Mouse (Mus musculus) hindbrain, embryonic 15.5 days (tissue): ENCODE measurements around the gene Arl15. TPM values are rescaled to one million over a fixed set of nuclear protein-coding genes. Genes with fewer than 3 reads are reported as not detected.

Source experiments
- ATAC-seq: fragments of 200-750 bp; cut with Nextera tagmentation; 2 replicates; pipeline ENCODE4 v1.8.0; 2017; ENCODE audit warnings: low read depth, moderate number of reproducible peaks, moderate TSS enrichment; ENCODE audit not compliant: low FRiP score
- H3K27ac ChIP-seq: fragments of 300-500 bp; sonication (generic); replicated peaks from 2 replicates; pipeline ENCODE4 v1.5.1; 2015; ENCODE audit warnings: mild to moderate bottlenecking, inconsistent platforms
- H3K27me3 ChIP-seq: fragments of 300-500 bp; sonication (generic); 2 replicates; pipeline ENCODE4 v1.6.1; 2015; ENCODE audit warnings: control low read depth, inconsistent platforms
- H3K36me3 ChIP-seq: fragments of 300-500 bp; sonication (generic); 2 replicates; pipeline ENCODE4 v1.6.1; 2015; ENCODE audit warnings: control low read depth, inconsistent platforms
- H3K4me1 ChIP-seq: fragments of 300-500 bp; sonication (generic); replicated peaks from 2 replicates; pipeline ENCODE4 v1.6.1; 2015; ENCODE audit warnings: control low read depth, inconsistent platforms
- H3K4me2 ChIP-seq: fragments of 300-500 bp; sonication (generic); 2 replicates; pipeline ENCODE4 v1.6.1; 2015; ENCODE audit warnings: moderate library complexity, mild to moderate bottlenecking, inconsistent platforms
- H3K4me3 ChIP-seq: fragments of 300-500 bp; sonication (generic); 2 replicates; pipeline ENCODE4 v1.5.1; 2015; ENCODE audit warnings: mild to moderate bottlenecking, inconsistent platforms
- H3K9ac ChIP-seq: fragments of 300-500 bp; sonication (generic); 2 replicates; pipeline ENCODE4 v1.6.1; 2015; ENCODE audit warnings: inconsistent platforms
- H3K9me3 ChIP-seq: fragments of 300-500 bp; sonication (generic); 2 replicates; pipeline ENCODE4 v1.6.1; 2016; ENCODE audit warnings: control low read depth, inconsistent platforms
- WGBS: fragments of 180-500 bp; shearing (Covaris S2); methylation state at CpG from one replicate; pipeline ENCODE4 v1.1.7; 2015; 5-methylcytosine and 5-hydroxymethylcytosine counted together
- polyA plus RNA-seq: library from polyadenylated mRNA; unstranded; fragments of >200 nt; fragmentation: Nextera tagmentation; extraction: Ambion mirVana; gene quantifications from 2 replicates; pipeline ENCODE4 v1.2.1, GENCODE M21; 2015

Gene Arl15
- polyA plus RNA-seq, 1 experiment from 2014 or later = 13.8 TPM

DNA sequence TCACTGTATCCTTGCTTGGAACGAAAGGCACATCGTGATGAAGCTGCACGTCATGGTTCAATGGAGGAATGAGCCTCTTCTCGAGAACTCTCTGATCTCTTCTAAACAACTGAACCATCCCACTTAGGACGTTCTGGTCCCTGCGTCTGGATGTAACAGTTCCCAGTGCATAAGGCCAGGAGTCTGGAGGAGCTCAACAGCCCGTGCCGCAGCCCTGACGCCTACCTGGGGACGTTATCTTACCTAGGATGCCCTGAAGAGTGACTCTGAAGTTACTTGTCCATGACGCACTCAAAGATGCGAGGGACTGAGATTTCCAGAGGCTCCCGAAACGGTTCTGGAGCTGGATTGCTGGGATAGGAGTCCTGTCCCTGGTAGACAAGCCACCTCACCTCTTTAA is 121.4 kb downstream of the Arl15 start:
- Histone ChIP-seq H3K27ac (no peak overlapping the region), H3K9ac (no peak overlapping the region), H3K4me2 (no peak overlapping the region), H3K9me3 (no peaks in the 10 kb centered on the region), H3K4me1 (peaks cover 35% of the 10 kb centered on the region), H3K4me3 (no peak overlapping the region), H3K27me3 (no peaks in the 10 kb centered on the region), H3K36me3 (no peaks in the 10 kb centered on the region)
- 84% methylated on average over 14 of the region's 14 CpGs for WGBS
- ATAC-seq = no peak

DNA sequence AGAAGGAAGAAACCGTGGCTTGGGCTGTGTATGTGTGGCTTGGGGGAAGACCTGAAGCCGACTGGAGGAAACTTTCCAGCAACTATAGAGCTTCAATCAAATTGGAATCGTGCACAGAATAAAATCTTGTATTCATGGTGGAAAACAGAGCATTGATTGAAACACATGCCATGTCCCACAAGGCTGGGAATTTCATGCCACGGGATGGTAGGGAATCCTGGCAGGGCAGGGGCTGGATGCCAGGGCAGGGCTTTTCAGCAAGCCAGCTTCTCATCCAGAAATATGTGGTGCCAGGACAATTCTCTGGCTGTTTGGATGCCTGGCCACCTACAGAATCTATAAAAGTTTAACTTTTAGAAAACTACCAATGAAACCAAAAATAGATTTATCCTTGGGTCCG is 122.5 kb downstream of the Arl15 start:
- no peak overlapping the region for H3K4me3 ChIP-seq
- 58% methylated on average over 5 of the region's 5 CpGs for WGBS
- ATAC-seq = peak; percentile 36; the same call in 1 of the 2 replicates
- H3K4me1 ChIP-seq = peaks cover 35% of the 10 kb centered on the region
- no peak overlapping the region for H3K4me2 ChIP-seq
- no peaks in the 10 kb centered on the region for H3K9me3 ChIP-seq
- H3K27me3 ChIP-seq = no peaks in the 10 kb centered on the region
- H3K27ac ChIP-seq = no peak overlapping the region
- H3K9ac ChIP-seq = no peak overlapping the region
- H3K36me3 ChIP-seq = no peaks in the 10 kb centered on the region

DNA sequence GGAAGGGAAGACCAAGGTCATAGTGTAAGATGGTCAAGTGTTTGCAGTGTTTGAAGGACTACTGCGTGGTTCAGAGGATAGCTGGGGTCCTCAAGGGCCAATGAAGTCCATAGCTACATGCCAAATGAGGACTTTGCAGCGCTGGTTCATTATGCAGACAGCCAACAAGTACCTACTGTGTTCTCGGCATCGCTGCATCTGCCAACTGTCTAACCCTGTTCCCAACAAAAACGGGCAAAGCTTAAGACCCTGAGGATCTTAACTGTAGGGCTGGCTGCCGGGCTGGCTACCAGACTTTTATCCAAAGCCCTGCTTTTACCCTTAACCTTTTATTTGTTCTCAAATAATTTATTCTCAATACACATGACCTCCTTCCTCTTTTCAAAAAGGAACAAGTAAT is 123.1 kb downstream of the Arl15 start:
- H3K27me3 ChIP-seq = no peaks in the 10 kb centered on the region
- ATAC-seq = peak; percentile 9; the same call in 1 of the 2 replicates
- no peak overlapping the region for H3K9ac ChIP-seq
- H3K4me2 ChIP-seq = peak overlapping the region; percentile 42
- H3K36me3 ChIP-seq = no peaks in the 10 kb centered on the region
- peak overlapping the region; percentile 69 for H3K27ac ChIP-seq
- peaks cover 31% of the 10 kb centered on the region for H3K4me1 ChIP-seq
- 0 out of 2 replicates have a peak overlapping the region, but pooled peaks have one; percentile 4 for H3K4me3 ChIP-seq
- H3K9me3 ChIP-seq = no peaks in the 10 kb centered on the region
- 40% methylated on average over 6 of the region's 6 CpGs for WGBS

DNA sequence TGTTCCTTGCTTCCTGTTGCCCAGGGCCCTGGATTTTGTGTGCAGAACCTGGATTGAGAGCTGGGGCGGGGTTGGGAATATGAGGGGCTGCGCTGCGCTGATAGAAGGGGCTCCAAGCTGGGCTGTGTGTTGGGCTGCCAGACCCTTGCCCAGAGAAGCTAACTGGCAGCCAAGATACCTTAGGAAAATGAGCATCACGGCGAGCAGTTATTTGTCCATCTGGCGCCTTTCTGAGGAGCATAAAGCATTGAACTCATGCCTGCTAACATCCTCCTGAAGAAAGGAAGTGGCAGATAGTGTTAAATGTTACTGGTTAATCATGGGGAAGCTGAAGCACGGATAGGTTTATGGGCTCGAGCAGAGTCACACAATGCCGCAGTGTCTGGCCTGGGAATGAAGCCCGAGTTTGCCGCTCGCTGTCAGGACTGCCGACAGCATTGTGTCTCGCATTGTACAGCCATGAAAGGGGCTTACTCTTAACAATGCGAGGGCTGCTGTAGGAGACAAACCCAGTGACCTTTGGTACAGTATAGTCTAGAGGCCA is 123.6 kb downstream of the Arl15 start:
- H3K4me2 ChIP-seq = peak overlapping the region; percentile 42
- H3K27ac ChIP-seq = peak overlapping the region; percentile 69
- H3K4me3 ChIP-seq = peak overlapping the region; percentile 4; the same call in 1 of the 2 replicates
- ATAC-seq = peak; percentile 85
- peaks cover 31% of the 10 kb centered on the region for H3K4me1 ChIP-seq
- no peaks in the 10 kb centered on the region for H3K9me3 ChIP-seq
- 19% methylated on average over 15 of the region's 15 CpGs for WGBS
- H3K36me3 ChIP-seq = no peaks in the 10 kb centered on the region
- H3K9ac ChIP-seq = no peak overlapping the region
- H3K27me3 ChIP-seq = no peaks in the 10 kb centered on the region

DNA sequence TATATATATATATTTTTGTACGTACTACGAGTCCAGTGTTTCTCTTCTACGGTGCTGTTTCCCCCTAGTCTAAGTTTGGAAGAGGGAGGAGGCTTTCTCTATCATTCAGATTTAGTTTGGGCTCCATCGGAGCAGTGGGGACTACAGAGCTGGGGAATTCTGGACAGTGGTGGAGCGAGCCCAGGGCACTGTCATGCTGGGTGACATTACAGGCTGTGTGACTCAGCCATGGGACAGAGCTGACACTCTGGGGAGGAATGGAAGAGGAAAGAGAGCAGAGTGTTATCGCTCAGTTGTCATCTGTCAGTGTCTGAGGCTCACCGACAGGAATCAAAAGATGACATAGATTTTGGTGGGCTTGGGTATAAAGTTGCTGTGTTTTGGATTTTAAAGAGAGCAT is 124.4 kb downstream of the Arl15 start:
- Histone ChIP-seq H3K4me2 (peak overlapping the region; percentile 42), H3K36me3 (no peaks in the 10 kb centered on the region), H3K9ac (no peak overlapping the region), H3K27me3 (no peaks in the 10 kb centered on the region), H3K4me1 (peaks cover 31% of the 10 kb centered on the region), H3K27ac (no peak overlapping the region), H3K4me3 (no peak overlapping the region), H3K9me3 (no peaks in the 10 kb centered on the region)
- WGBS = 36% methylated on average over 7 of the region's 7 CpGs
- ATAC-seq = no peak

DNA sequence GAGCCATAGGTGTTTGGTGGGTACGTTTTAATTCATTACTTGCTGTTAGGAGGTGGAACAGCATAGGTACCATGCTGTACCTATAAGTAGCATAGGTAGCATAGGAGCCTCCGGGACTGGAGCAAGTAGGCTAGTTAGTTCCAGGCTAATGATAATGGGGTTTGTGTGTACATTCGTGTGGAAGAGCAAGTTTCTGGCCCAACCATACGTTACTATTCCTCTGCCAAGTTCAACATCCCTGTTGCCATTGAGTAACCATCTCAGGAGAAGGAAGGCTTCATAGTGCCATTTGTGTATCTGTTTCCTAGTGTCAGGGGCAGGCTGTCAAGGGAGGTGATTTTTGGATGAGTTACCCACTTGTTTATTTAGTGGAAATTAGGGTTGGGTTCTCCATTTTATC is 141.4 kb downstream of the Arl15 start:
- H3K4me3 ChIP-seq = no peak overlapping the region
- no peak overlapping the region for H3K27ac ChIP-seq
- WGBS = 90% methylated on average over 4 of the region's 4 CpGs
- no peak for ATAC-seq
- no peak overlapping the region for H3K9ac ChIP-seq
- H3K27me3 ChIP-seq = no peaks in the 10 kb centered on the region
- H3K36me3 ChIP-seq = no peaks in the 10 kb centered on the region
- H3K4me1 ChIP-seq = no peaks in the 10 kb centered on the region
- no peaks in the 10 kb centered on the region for H3K9me3 ChIP-seq
- H3K4me2 ChIP-seq = no peak overlapping the region

DNA sequence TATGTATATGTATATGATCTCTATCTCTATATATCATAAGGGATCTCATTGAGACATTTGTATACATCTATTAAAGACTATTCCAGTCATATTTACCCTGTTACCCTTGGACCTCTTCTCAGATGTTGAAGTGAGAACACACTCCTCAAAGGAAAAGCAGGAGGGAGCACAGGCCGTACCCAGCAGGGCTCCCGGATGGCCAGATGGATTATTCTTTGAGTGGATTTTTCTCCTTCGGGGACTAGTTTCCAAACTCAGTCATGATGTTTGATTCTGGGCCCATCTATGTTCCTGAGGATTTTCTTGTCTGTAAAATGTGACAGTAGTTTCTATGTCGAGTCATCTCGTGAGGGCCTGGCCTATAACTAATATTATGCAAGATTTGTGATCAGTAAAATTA is 142.9 kb downstream of the Arl15 start:
- H3K27ac ChIP-seq = no peak overlapping the region
- ATAC-seq = no peak
- H3K27me3 ChIP-seq = no peaks in the 10 kb centered on the region
- H3K4me3 ChIP-seq = no peak overlapping the region
- no peak overlapping the region for H3K9ac ChIP-seq
- no peak overlapping the region for H3K4me2 ChIP-seq
- H3K9me3 ChIP-seq = no peaks in the 10 kb centered on the region
- 92% methylated on average over 5 of the region's 5 CpGs for WGBS
- no peaks in the 10 kb centered on the region for H3K4me1 ChIP-seq
- no peaks in the 10 kb centered on the region for H3K36me3 ChIP-seq

DNA sequence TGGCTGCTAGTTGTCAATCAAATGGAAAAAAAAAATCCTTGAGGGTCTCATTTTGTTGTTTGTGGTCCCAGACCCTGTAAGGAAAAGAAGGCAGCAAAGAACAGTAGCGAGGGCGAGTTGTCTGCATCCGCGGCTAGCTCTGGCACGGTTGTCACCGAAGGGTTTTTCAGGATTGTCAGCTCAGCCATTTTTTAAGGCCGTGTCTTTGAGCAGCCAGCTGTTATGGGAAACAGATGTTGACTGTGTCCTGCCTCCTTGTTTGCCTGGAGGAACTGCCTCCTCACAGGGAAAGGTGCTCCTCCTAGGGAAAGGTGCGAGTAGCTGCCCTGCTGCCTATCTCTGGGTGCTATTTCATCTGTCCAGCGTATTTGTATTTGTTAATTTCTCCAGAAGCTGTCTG is 144.3 kb downstream of the Arl15 start:
- no peak overlapping the region for H3K9ac ChIP-seq
- WGBS = 87% methylated on average over 9 of the region's 9 CpGs
- H3K4me1 ChIP-seq = no peaks in the 10 kb centered on the region
- no peaks in the 10 kb centered on the region for H3K27me3 ChIP-seq
- H3K4me3 ChIP-seq = no peak overlapping the region
- no peaks in the 10 kb centered on the region for H3K36me3 ChIP-seq
- ATAC-seq = no peak
- H3K4me2 ChIP-seq = no peak overlapping the region
- H3K27ac ChIP-seq = no peak overlapping the region
- H3K9me3 ChIP-seq = no peaks in the 10 kb centered on the region

DNA sequence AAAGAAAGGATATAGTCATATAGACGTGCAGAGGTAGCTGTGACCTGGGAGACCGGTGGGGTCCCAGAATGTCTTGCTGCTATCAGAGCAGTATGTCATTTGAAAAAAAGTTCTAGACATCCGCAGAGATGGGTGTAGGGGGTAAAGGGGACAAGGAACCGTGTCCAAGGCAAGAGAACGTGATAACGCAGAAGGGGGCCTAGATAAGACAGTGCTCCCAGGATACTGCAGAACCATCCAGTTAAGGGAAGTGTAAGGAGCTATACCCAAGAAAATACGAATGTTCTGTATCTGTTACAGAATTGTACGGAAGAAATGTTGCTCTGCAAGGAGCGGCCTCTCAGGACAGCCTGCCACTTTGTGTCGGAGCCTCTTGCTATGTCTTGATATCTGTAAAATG is 144.8 kb downstream of the Arl15 start:
- Histone ChIP-seq H3K9me3 (no peaks in the 10 kb centered on the region), H3K36me3 (no peaks in the 10 kb centered on the region), H3K9ac (no peak overlapping the region), H3K27me3 (no peaks in the 10 kb centered on the region), H3K4me2 (no peak overlapping the region), H3K4me1 (no peaks in the 10 kb centered on the region), H3K4me3 (no peak overlapping the region), H3K27ac (no peak overlapping the region)
- ATAC-seq = no peak
- WGBS = 88% methylated on average over 10 of the region's 10 CpGs

DNA sequence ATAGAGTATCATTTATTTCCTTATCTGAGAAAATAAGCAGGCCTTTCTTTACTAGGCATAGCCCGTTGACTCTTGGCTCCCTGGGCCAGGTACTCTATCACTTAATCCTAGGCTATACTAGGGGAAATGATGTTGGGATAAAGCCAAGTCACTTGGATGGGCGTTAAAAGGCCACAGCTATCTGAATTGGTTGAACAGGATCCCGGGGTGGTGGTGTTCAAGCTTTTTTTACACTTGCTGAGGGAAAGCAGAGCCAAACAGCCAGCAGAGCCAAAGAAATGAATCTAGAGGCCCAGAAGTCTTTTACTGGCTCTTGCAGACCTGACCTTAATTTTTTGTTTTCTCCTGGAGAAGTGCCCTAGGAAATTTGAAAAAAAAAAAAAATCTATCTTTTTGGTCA is 145.4 kb downstream of the Arl15 start:
- ATAC-seq = no peak
- Histone ChIP-seq H3K4me1 (no peaks in the 10 kb centered on the region), H3K9ac (no peak overlapping the region), H3K9me3 (no peaks in the 10 kb centered on the region), H3K27me3 (no peaks in the 10 kb centered on the region), H3K36me3 (no peaks in the 10 kb centered on the region), H3K4me3 (no peak overlapping the region), H3K27ac (no peak overlapping the region), H3K4me2 (no peak overlapping the region)
- WGBS = 67% methylated on average over 3 of the region's 3 CpGs

DNA sequence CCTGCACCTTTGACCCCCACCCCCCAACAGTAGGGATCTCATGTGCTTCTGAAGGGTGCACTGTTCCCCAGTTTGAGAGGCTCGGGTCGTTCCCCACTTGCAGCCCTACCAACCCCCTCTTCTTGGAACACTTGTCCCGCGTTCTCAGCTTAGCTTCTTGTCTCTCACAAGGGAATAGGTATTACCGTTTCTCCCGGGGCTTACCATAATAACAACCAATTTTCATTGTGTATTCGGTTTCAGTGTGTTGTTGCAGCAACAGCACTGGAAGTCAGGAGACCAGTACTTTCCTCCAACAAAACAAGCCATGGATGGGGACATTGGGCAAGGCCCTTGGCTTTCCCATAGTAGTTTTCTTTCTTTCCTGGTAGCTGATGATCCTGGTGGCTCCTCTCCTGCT is 145.8 kb downstream of the Arl15 start:
- H3K27me3 ChIP-seq = no peaks in the 10 kb centered on the region
- no peaks in the 10 kb centered on the region for H3K9me3 ChIP-seq
- H3K4me3 ChIP-seq = no peak overlapping the region
- no peaks in the 10 kb centered on the region for H3K36me3 ChIP-seq
- ATAC-seq = no peak
- no peak overlapping the region for H3K9ac ChIP-seq
- 93% methylated on average over 7 of the region's 7 CpGs for WGBS
- H3K4me2 ChIP-seq = no peak overlapping the region
- H3K27ac ChIP-seq = no peak overlapping the region
- no peaks in the 10 kb centered on the region for H3K4me1 ChIP-seq

DNA sequence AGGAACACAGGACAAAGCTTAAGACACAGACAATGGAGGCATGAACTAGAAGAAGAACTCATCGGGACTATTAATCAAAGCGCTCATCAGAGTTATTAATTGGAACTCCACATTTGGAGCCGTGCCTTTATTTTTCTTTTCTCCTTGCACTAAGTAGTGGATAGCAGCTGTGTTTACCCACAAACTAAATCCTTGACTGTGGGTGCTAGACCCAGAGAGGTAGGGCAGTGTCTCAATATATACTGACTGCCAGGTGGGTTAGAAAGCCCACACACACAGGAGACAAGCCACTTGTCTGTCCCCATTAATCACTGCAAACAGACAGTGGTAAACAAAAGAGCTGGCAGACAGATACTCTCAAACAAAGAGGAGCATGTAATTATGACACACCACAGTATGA is 147.6 kb downstream of the Arl15 start:
- Histone ChIP-seq H3K9me3 (no peaks in the 10 kb centered on the region), H3K36me3 (no peaks in the 10 kb centered on the region), H3K27ac (no peak overlapping the region), H3K9ac (no peak overlapping the region), H3K27me3 (no peaks in the 10 kb centered on the region), H3K4me3 (no peak overlapping the region), H3K4me1 (no peaks in the 10 kb centered on the region), H3K4me2 (no peak overlapping the region)
- peak; percentile 27; the same call in 1 of the 2 replicates for ATAC-seq
- WGBS = 68% methylated on average over 3 of the region's 3 CpGs

DNA sequence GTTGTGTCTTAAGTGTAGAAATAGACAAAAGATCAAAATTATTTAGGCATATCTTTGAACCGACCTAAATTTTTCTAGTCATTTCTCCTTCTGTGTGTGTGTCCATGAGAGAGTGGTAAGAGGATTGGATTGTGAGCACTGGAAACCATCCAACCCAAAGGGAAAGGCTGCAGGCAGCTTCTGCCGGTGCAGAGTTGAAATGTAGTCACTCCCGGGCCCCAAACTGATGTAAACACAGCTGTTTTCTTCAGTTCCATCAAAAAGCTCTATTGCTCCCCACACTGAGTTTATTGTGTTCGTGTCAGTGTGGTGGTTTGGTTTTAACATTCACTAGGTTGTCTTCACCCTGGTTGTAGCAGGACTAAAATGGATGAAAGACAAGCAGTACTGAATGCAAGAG is 153.2 kb downstream of the Arl15 start:
- no peaks in the 10 kb centered on the region for H3K27me3 ChIP-seq
- no peaks in the 10 kb centered on the region for H3K9me3 ChIP-seq
- H3K27ac ChIP-seq = no peak overlapping the region
- no peak overlapping the region for H3K4me3 ChIP-seq
- WGBS = 55% methylated on average over 4 of the region's 4 CpGs
- H3K36me3 ChIP-seq = no peaks in the 10 kb centered on the region
- no peak overlapping the region for H3K4me2 ChIP-seq
- no peak overlapping the region for H3K9ac ChIP-seq
- no peaks in the 10 kb centered on the region for H3K4me1 ChIP-seq
- ATAC-seq = no peak
